Mouse (Mus musculus): ENCODE measurements around the gene Pmfbp1.

The Pmfbp1 gene

DNA sequence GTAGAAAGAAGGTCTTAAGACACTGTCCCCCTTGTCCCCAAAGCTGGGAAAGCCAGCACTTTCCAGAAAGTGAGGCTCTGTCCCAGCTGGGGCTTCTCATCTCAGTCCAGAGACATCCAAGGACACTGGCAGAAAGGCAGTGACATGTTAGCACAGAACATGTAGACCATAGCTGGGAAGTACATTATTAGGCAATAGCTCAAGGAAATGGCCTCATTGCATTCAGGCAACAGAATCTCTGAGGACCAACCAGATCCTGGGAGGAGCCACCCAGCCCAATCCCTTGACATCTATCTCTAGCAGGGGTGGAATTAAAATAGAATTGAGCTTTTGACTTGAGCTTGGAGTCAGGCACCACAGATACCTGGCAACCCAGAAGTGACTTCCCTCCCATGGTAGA, 91.8 kb downstream of the Pmfbp1 start:
- H3K4me3 ChIP-seq (replicated peaks; ENCODE audit: low read length): no peak overlapping the region
- H3K4me1 ChIP-seq (replicated peaks; ENCODE audit: low read depth, low read length): peaks cover 5% of the 10 kb centered on the region; the same call in 1 of the 2 replicates
- TF ChIP-seq NANOG (IDR thresholded peaks at IDR 0.05; ENCODE audit: borderline replicate concordance, low read length) (no peak), POU5F1 (IDR thresholded peaks at IDR 0.05; ENCODE audit: borderline replicate concordance, low read length) (no peak), CTCF (conservative IDR thresholded peaks at IDR 0.05; ENCODE audit: low read length) (no peak)
- H3K27me3 ChIP-seq (ENCODE audit: insufficient read depth, low read length): no peaks in the 10 kb centered on the region
- H3K36me3 ChIP-seq (ENCODE audit: insufficient read depth, low read length): no peaks in the 10 kb centered on the region
- H3K9me3 ChIP-seq (ENCODE audit: low read length): no peaks in the 10 kb centered on the region

- TF ChIP-seq NANOG (IDR thresholded peaks at IDR 0.05; ENCODE audit: borderline replicate concordance, low read length) (no peak), POU5F1 (IDR thresholded peaks at IDR 0.05; ENCODE audit: borderline replicate concordance, low read length) (no peak), CTCF (conservative IDR thresholded peaks at IDR 0.05; ENCODE audit: low read length) (no peak)
- Histone ChIP-seq H3K27me3 (ENCODE audit: insufficient read depth, low read length) (no peaks in the 10 kb centered on the region), H3K9me3 (ENCODE audit: low read length) (no peaks in the 10 kb centered on the region), H3K4me1 (replicated peaks; ENCODE audit: low read depth, low read length) (peaks cover 5% of the 10 kb centered on the region; the same call in 1 of the 2 replicates), H3K36me3 (ENCODE audit: insufficient read depth, low read length) (peaks cover 8% of the 10 kb centered on the region), H3K4me3 (replicated peaks; ENCODE audit: low read length) (no peak overlapping the region)
Observed at GRCm38 (mm10) chr8:109586972-109587504, 93.2 kb downstream of the Pmfbp1 start.

GRCm38 (mm10) chr8:109590901-109591300, 97.1 kb downstream of the Pmfbp1 start:
- H3K9me3 ChIP-seq (ENCODE audit: low read length): no peaks in the 10 kb centered on the region

GRCm38 (mm10) chr8:109591367-109591766, 97.5 kb downstream of the Pmfbp1 start:
- Histone ChIP-seq H3K27me3 (ENCODE audit: insufficient read depth, low read length) (no peaks in the 10 kb centered on the region), H3K9me3 (ENCODE audit: low read length) (no peaks in the 10 kb centered on the region), H3K4me1 (replicated peaks; ENCODE audit: low read depth, low read length) (peaks cover 32% of the 10 kb centered on the region), H3K4me3 (replicated peaks; ENCODE audit: low read length) (no peak overlapping the region), H3K36me3 (ENCODE audit: insufficient read depth, low read length) (peaks cover 50% of the 10 kb centered on the region)
- no peak for TF ChIP-seq POU5F1 (IDR thresholded peaks at IDR 0.05; ENCODE audit: borderline replicate concordance, low read length)
- TF ChIP-seq NANOG (IDR thresholded peaks at IDR 0.05; ENCODE audit: borderline replicate concordance, low read length): no peak
- no peak for TF ChIP-seq CTCF (conservative IDR thresholded peaks at IDR 0.05; ENCODE audit: low read length)

More at GRCm38 (mm10) chr8:109590901-109591300, 97.1 kb downstream of the Pmfbp1 start:
- TF ChIP-seq CTCF (conservative IDR thresholded peaks at IDR 0.05; ENCODE audit: low read length): no peak
- no peak for TF ChIP-seq NANOG (IDR thresholded peaks at IDR 0.05; ENCODE audit: borderline replicate concordance, low read length)
- no peak for TF ChIP-seq POU5F1 (IDR thresholded peaks at IDR 0.05; ENCODE audit: borderline replicate concordance, low read length)
- Histone ChIP-seq H3K36me3 (ENCODE audit: insufficient read depth, low read length) (peaks cover 47% of the 10 kb centered on the region), H3K4me1 (replicated peaks; ENCODE audit: low read depth, low read length) (peaks cover 27% of the 10 kb centered on the region), H3K4me3 (replicated peaks; ENCODE audit: low read length) (no peak overlapping the region), H3K27me3 (ENCODE audit: insufficient read depth, low read length) (no peaks in the 10 kb centered on the region)

GRCm38 (mm10) chr8:109592164-109592563, 98.3 kb downstream of the Pmfbp1 start:
- Histone ChIP-seq H3K4me3 (replicated peaks; ENCODE audit: low read length) (no peak overlapping the region), H3K36me3 (ENCODE audit: insufficient read depth, low read length) (peaks cover 58% of the 10 kb centered on the region), H3K9me3 (ENCODE audit: low read length) (no peaks in the 10 kb centered on the region), H3K4me1 (replicated peaks; ENCODE audit: low read depth, low read length) (peaks cover 33% of the 10 kb centered on the region), H3K27me3 (ENCODE audit: insufficient read depth, low read length) (no peaks in the 10 kb centered on the region)
- TF ChIP-seq NANOG (IDR thresholded peaks at IDR 0.05; ENCODE audit: borderline replicate concordance, low read length): no peak
